Mouse (Mus musculus) lung, adult 18-20 months (tissue): ENCODE measurements around the gene Lpcat2.
A peak's percentile ranks its signal among the peaks of the same experiment; 100 is the strongest.
"Not testable (repeated sequence)": the region's sequence is repeated elsewhere in the genome, so short reads cannot be mapped to it uniquely, and the experiment has no call there.

ENCODE experiments used
- DNase-seq, 2 experiments: peaks; one replicate each; pipeline ENCODE4 v3.0.0; 2022; ENCODE audit warnings: mixed read lengths in 2 of 2

Gene Lpcat2

DNA sequence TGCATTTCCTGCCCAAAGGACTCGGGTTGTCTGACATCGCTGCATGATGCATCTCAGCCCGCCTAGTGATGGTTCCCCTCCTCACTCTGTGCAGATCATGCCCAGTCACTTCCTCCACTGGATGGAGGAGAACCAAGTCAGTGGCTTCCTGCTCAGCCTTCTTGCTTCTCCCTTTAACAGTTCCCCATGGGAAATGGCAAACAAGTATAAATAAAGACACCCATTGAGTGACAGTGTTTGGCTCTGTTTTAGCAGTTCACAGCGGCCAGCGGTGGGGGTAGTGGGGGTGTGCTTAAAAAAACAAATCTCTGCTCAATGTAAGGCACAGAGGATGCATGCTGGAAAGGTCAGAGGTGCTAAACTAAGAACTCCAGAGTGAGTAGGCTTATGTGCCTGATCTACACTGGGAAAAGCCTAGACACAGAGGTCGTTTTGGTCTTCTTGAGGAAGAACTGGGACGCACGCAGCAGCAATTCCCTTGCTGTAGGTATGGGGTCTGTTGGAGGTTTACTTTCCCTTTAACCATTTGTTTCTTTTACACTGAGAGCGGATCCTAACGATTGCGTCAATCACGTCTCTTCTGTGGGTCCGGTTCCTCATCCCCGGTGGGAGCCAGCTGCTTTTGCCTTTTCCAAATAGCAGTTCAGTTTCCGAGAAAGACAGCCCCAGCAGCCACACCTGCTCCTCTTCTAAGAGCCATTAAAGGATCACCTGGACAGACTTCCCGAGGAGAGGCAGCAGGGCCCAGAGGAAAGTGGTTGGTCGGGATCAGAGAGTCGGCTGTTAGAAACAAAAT, 1.8 kb upstream of the Lpcat2 start:
- DNase-seq: peak in 1 of 2 experiments; percentile 22

DNA sequence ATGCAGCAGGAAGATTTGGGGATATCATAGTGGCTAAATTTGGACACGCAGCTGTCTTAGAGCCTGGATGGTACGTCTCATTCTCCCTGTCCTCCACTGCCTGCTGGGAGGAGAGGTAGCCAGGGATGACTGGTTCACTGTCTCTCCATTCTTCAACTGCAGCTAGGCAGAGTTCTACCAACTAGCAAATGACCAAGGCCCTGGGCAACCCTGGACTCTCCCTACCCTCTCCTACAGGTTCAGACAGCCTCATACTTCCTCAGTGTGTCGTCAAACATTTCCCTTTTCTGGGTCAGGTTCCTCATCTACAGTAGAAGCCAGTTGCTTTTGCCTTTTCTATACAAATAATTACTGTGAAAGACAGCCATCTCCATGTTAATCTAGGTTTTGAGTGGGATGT, 466 bp upstream of the Lpcat2 start:
- no peak for DNase-seq

DNA sequence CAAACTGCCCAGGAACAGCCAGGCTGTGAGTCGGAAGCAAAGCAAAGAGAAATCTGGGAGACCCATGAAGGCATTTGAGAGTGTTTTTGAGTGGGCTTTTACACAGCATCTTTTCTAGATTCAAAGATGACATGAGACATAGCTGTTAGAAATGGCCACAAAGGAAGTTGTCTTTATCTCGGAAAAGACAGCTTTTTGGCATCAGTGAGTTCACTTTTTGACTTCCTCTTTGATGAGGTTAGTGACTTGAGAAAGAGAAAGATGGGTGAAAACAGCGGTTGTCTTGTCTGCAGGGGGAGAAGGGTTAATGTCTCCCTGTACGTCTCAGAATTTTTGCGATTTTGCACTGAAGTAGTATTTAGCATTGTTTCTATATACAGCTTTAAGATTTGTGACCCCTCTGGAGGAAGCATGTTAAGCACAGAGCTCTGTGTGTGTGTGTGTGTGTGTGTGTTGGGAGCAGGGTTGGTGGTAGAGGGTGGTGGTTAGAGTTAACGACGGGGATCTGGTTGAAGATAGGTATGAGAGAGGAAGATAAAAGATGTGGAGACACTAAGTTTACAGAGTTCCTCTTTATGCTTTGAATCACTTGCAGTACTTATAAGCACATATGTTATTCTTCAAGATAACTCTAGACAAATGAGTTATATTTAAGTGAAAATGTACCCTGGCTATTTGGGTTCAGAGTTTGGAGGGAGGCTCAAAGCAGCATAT, 1.3 kb downstream of the Lpcat2 start:
- no peak for DNase-seq

DNA sequence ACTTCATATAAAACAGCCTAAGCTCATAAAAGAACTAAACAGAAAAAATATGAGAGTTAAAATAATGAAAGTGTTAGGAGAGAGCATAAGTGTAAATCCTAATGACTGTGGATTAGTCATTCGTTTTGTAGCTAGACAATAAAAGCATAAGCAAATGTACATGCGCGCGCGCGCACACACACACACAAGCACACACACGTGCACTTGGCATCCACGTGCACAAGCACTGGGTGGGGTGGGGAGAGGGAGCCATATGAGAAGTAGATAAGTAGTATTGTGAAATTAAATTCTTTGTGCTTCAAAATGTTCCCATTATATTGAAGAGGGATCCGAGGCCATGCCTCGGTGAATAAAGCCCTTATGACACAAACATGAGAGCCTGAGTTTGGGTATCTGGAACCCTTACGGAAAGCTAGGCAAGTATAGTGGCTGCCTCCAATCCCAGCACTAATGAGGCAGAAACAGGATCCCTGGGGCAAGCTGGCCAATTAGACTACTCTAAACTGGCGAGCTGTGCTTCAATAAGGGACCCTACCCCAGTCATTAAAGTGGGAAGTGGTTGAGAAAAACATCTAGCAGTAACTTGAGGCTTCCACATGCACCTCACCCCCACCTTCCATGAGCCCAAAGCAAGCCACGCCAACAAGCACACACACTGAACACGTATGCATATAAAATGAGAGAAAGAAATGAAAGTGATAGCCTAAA, 3.5 kb downstream of the Lpcat2 start:
- no peak for DNase-seq

DNA sequence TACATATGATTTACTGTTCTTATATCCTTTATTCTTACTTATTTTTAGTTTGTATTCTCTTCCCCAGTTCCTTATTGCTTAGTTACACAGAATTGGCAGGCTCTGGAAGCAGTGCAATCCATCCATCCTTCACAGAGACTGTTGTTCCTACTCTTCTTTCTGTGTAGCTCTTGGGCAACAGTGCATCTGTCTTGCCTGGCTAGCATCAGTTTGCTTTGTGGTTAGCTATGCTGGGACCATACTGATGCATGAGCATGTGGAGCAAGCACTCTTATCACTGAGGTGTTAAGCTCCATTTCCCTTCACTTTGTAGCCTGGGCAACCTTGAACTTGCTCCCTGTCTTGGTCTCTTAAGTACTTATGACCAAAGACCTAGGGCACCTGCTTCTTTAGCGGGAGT, 6.8 kb downstream of the Lpcat2 start:
- no peak for DNase-seq

DNA sequence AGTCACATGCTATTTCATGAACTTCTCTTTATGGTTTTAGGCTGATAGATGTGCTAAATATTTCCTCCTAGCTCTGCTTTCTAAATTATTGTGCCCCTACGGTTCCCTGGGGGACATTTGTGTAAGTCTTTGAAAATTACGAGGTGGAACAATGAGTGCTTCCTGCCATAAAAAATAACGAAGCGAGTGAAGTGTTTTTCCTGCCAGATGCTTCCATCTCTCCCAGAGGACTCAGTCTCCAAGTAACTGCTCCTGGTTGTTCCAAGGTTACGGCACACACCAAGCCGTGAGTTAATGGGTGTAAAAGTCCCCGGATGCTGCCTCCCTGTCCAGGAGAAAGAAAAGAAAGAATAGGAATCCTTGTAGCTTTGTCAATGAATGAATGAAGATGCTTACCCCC, 15.1 kb downstream of the Lpcat2 start:
- DNase-seq: no peak

DNA sequence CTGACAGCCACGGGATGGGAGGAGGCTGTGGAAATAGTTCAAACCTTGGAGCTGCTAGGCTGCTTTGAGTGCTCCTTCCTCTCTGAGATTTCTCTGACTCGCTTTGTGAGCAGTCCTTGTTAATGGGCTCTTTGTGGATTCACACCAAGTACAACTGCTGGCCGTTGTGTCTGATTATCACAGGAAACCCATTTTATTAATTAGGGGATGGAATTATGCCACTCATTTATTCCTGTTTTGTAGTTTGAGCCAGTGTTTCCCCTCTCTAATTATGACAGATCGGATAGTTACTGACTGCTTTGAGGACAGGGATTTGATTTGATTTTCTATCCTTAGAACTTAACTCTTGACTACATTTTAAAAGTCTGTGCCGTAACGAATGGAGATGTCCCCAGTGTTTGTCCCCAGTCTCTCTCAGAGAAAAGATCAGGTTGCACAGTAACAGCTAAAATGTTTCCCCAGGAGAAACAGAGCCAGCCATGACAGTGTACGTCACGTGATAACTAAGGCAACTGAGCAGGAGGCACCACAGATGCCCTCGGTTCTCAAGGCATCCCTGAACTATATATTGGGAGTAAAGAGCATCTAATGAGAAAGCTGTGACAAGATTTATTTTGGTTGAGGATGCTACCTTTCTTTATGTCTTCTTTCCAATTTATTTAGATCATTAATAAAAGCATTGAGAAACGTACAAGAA, 17.1 kb downstream of the Lpcat2 start:
- DNase-seq: no peak

DNA sequence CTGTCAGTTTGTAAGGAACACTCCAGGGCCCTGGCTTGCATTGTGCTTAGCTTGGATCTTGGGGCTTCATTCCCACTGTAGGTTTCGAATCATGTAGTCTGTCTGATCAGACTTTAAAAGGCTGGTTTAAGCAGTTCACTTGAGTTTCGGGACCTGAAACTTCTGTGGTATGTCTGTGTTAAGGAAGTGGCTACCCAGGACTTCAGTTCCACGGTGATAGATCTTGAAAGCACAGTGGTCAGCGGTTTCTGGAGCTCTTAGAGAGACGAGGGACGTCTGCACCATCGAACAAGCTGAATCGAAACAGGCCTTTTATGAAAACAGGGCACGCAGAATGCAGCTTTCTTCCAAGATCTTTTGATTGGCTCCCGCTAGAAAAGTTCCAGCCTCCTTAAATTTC, 20.7 kb downstream of the Lpcat2 start:
- no peak for DNase-seq

DNA sequence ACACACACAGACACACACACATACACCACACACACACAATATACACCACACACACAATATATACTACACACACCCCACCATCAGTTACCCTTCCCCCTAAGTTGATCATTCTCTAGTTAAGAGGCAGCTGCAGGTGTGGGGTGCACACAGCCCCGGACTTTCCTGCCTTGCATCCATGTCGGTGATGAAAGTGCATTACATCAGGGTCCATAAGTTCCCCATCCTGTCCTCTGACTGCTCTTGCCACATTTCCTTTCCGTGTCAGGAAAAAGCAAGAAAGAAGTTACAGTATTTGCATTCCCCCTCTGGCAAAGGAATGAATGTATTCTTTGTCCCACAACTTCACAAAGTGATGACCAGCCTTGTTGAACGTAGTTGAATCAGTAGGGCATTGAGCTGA, 26.1 kb downstream of the Lpcat2 start:
- no peak for DNase-seq

DNA sequence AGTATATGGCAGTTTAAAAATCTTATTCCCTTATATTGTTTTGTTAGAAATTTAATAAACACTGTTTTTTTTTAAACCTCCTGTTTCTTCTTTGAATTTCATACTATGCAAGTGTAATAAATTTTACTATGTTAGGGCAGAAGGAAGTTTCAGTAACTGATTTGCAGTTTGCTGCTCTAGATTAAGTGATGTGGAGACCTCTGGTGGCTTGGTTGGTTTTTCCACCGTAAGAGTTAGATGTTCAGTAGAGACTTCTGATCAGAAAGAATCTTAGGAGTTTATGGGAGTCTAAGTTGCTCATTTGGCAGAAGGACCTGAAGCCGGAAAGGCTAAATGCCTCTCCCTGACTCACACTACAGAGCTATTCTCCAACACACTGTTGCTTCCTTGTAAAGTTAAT, 28.6 kb downstream of the Lpcat2 start:
- no peak for DNase-seq

DNA sequence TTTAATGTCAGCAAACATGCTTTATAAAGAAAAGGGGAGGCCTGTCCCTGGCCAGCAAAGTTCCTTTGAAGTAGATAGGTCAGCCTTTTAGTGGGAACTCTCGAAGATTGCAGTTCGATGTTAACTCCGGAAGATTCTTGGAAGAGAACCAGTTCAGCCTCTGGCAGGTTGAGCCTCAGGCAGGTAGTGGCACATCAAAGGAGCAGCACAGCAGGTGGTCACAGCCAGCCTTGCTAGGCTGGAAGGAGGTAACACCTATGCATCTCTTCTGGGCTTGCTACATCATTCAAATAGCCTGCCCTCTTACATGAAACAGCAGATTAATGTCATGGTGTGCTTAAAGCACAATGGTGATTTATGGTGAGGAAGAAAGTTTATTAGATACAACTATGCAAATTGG, 37.1 kb downstream of the Lpcat2 start:
- not testable (repeated sequence) for DNase-seq

DNA sequence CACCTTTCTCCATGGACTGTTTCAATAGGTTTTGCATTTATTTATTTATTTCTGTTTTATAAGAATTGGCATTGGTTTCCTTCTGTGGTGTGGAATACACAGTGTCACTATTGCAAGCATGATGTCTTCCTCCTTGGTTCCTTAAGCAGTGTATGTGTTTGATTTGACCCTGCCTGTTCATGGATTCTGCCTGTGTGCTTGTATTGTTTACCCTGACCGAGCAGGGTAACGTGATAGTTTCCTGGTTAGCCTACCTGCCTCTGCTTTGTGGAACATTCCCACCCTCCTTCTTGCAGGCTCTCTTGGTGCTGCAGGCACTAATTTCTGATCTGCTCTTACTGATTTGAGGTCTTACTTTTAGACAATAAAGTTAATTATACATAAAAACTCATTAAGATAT, 38.7 kb downstream of the Lpcat2 start:
- DNase-seq: no peak

DNA sequence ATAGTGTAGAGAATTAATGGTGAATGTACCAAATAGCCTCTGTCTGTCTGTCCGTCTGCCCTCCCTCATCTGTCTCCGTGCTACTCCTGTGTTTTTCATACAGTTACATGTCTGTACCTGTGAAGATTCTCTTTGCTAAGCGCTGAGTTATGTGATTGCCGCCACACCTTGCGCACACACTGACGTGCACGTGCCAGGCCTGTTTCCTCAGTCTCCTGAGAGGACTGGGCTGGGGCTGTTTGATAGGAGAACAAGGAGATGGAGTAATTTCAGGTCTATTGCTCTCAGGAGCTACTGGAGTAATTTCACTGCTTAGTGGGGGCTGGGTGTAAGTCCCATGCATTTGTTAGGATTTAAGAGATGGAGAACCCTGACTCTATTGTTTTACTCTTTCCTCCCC, 39.9 kb downstream of the Lpcat2 start:
- no peak for DNase-seq

DNA sequence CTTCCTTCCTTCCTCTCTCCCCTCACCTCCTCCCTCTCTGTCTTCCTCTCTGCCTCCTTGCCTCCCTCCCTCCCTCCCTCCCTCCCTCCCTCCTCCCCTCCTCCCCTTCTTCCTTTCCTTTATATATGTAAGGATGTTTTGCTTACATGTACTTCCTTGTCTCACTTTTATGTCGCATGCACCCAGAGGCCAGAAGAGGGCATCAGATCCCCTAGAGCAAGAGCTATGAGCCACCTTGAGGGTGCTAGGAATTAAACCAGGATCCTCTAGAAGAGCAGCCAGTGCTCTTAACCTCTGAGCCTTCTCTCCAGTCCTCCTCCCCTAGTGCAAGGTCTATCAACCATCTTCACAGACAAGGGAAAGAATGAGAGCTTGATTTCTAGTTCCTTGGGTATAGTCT, 40.9 kb downstream of the Lpcat2 start:
- DNase-seq: no peak

DNA sequence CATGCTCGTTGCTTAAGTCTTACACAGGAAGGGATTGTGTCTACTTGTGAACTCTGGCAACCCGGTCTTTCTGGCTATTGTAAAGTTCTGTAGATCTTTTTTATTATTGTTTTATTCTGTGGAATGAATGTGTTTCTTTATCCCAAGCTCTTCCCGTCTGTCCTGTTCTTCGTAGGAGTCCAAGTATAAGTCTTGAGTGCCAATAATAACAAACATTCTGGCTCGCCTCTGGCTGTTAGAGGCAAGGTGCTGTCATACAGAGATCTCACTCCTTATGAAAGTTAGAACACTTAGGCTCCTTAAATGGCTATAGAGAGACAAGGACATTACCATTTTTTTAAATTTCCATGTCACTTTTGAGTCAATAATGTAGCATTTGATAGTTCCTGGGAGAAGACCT, 41.5 kb downstream of the Lpcat2 start:
- DNase-seq: no peak

DNA sequence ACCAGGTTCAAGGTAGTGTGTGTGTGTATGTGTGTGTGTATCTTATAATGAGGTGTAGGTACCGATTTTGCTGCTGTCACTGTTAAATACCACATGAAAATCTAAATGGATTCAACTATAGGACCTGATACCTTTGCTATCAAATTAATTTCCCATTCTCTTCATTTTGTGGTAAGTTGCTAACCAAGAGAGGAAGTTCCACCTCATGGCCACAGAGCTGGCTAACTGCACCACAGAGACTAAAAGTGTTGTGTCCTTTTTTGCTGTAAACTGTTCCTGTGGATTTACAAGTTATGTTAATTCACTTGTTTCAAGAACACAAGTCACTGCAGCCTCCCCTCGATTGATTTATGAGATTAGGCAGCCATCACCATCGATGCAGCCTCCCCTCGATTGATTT, 42.7 kb downstream of the Lpcat2 start:
- DNase-seq: no peak

DNA sequence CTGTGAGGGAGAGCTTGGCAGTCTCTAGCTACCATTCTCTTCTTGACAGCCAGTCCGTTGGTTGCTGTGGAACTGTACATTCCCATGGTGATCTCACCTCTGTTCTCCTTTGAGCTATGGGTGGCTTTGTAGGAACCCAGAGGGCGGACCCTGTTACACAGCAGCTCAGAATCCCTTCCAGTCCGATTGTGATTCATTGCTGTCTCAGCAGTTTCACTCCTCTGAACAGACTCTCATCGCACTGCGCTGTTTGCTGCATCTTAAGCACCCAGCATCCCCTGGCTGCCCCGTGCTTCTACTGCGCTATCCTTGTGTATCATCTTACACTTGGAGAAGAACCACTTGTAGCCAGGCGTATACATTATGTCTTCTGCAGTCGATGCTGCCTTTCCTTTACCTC, 44.5 kb downstream of the Lpcat2 start:
- DNase-seq: no peak

DNA sequence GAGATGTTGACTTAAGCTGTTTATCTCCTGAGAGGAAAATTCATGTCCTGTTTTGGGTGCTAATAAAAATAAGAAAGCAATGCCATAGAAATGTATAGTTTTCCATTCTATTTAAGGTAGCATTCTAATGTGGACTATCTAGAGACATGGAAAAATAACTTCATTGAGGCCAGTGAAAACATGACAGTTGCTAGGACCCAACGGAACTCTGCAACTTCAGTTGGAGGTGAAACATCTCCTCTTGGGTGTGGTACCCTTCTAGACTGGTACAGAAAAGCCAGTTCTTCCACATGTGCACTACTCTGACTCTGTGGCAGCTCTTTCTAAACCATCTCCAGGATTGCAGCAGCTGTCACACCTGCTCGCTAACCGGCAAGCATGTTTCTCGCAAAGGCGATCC, 46.0 kb downstream of the Lpcat2 start, which contains the start of gene Capns2:
Gene Capns2, plus strand, starts transcription at position 301 of the 400 bp plus-strand sequence.
- no peak for DNase-seq

DNA sequence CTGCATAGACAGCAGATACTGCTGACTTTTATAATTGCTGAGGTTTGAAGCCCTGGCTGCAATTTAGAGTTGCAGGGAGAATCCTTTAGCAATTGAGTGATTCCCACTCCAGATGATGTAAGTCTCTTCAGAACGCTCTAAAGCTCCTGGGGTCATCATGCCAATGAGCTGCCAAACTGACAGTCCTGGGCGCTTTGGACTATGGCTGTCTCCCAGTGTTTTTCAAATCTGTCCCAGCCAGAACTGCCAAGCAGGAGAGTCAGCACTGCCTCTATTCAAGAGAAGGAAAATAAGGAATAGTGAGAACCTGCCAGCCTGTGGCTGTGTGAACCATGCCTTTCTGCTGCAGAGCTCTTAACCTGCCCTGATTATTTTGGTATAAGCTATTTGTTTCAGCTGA, 47.8 kb downstream of the Lpcat2 start:
- DNase-seq: no peak

DNA sequence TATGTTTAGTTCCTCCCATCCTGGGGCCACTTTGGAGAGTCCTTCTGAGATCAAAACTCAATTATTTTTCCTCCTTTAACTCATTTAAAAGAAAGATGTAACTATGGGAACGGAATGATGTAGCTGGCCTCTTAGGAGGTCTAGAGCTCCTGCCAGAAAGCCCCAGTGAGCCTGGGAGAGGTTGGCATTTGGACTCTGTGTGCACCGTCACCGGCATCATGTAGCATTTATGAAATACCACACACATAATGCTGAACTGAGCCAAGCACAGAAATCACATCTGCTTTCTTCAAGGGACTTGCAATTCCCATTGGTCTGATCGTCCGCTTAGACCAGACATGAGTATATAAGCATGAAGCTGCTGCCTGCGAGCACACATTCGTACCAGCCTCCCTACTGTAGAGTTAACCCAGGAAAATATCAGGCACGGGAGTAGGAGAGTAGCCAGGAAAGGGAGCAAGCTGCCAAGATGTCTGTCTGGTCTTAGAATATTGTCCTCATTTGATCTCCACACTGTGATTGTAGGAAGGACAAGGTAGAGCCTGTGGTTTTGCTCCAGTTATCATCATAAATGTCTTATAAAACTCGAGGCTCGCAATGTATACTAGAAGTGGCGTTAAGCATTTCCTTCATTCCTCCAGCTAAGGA, 48.5 kb downstream of the Lpcat2 start:
- DNase-seq: no peak

DNA sequence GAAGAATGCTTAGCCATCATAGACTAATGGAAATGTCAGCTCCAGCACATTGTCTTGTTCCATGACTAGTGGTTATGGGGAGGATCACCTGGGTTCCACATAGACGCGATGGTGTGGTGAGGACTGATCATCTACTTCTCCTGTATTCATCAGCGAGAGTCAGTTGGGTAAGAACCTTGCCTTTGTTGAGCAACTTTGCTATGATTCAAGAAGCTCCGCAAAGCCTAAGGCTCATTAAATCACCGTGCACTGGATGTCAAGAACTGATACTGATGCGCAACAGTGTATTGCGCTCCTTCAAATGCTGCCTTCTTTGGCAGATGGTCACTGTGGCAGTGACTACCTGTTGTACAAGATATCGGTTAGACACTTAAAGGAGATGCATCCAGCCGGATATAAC, 51.4 kb downstream of the Lpcat2 start:
- DNase-seq: no peak

DNA sequence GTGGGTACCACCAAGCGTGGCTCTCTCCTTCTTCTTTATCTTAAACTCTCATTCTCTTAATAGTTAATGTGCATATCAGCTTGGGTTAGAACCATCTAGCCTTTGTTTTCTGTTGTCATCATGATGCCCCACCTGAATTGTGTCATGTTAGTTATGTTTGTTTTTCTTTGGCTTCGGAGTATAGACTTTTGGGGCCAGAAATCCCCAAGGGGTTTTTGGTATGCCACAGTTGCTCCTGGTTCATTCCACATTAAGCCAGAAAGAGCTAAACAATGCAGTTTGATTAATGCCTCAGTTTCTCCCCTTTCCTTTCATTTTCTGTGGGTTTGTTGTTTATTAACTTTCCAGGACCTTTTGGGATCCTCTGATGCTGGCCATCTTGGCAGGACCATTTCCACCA, 53.3 kb downstream of the Lpcat2 start:
- DNase-seq: no peak

DNA sequence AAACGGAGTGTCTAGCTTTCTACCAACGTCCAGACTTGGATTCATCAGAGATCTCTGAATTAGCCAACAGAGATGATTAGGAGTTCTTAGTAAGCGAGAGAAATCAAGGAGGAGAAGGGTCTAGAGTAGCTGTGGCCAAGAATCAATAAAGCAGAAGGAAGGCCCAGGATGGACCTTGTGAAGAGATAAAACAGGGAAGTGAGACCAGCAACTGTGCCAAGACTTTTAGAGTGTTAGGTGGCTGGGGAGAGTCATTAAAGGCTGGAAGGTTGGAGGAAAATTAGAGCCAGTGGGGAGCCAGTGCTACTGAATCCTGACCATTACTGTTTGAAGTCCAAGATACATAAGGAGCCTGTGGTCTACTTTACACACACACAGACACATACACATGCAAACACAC, 56.3 kb downstream of the Lpcat2 start:
- no peak for DNase-seq
